Mouse (Mus musculus): ENCODE measurements around the gene Kcnq1.

Kcnq1 gene

GRCm38 (mm10) chr7:143419585-143420160 lies 313.5 kb downstream of the Kcnq1 start:
- DNase-seq (ENCODE audit: low spot score) = no peak

- no peak for DNase-seq (ENCODE audit: low spot score)
These were observed 322.1 kb downstream of the Kcnq1 start for GRCm38 (mm10) chr7:143428142-143428813.

GRCm38 (mm10) chr7:143428814-143429499 lies 322.8 kb downstream of the Kcnq1 start:
- no peak for DNase-seq (ENCODE audit: low spot score)

- no peak for DNase-seq (ENCODE audit: low spot score)
These were observed 326.5 kb downstream of the Kcnq1 start for GRCm38 (mm10) chr7:143432631-143433030.

- no peak for DNase-seq (ENCODE audit: low spot score)
These were observed 327.2 kb downstream of the Kcnq1 start for GRCm38 (mm10) chr7:143433331-143433730.

- DNase-seq (ENCODE audit: low spot score) = no peak
These were observed 331.2 kb downstream of the Kcnq1 start for GRCm38 (mm10) chr7:143437231-143437893.

GRCm38 (mm10) chr7:143437894-143438581 lies 331.9 kb downstream of the Kcnq1 start:
- DNase-seq (ENCODE audit: low spot score) = no peak

- no peak for DNase-seq (ENCODE audit: low spot score)
These were observed 332.8 kb downstream of the Kcnq1 start for GRCm38 (mm10) chr7:143438965-143439364.

- DNase-seq (ENCODE audit: low spot score) = no peak
These were observed 338.4 kb downstream of the Kcnq1 start for GRCm38 (mm10) chr7:143444580-143444954.

- no peak for DNase-seq (ENCODE audit: low spot score)
These were observed 338.9 kb downstream of the Kcnq1 start for GRCm38 (mm10) chr7:143444955-143445648.

GRCm38 (mm10) chr7:143445651-143446460 lies 339.7 kb downstream of the Kcnq1 start:
- no peak for DNase-seq (ENCODE audit: low spot score)

GRCm38 (mm10) chr7:143447130-143447529 lies 341.0 kb downstream of the Kcnq1 start:
- no peak for DNase-seq (ENCODE audit: low spot score)

- no peak for DNase-seq (ENCODE audit: low spot score)
These were observed 352.8 kb downstream of the Kcnq1 start for GRCm38 (mm10) chr7:143458963-143459331.

GRCm38 (mm10) chr7:143459332-143460211 lies 353.4 kb downstream of the Kcnq1 start:
- no peak for DNase-seq (ENCODE audit: low spot score)

- DNase-seq (ENCODE audit: low spot score) = no peak
These were observed 354.2 kb downstream of the Kcnq1 start for GRCm38 (mm10) chr7:143460217-143460834.

GRCm38 (mm10) chr7:143460874-143461273 lies 354.7 kb downstream of the Kcnq1 start, which contains the start of gene Cdkn1c:
TSS of gene Cdkn1c (minus strand) at chr7:143461050.
- peak; percentile 68 for DNase-seq (ENCODE audit: low spot score)

GRCm38 (mm10) chr7:143461294-143461870 lies 355.2 kb downstream of the Kcnq1 start:
- DNase-seq (ENCODE audit: low spot score) = no peak

- DNase-seq (ENCODE audit: low spot score) = no peak
These were observed 355.8 kb downstream of the Kcnq1 start for GRCm38 (mm10) chr7:143461920-143462319.

GRCm38 (mm10) chr7:143462516-143462915 lies 356.4 kb downstream of the Kcnq1 start:
- no peak for DNase-seq (ENCODE audit: low spot score)

Measured in spleen, adult 12 weeks (tissue).